Mouse (Mus musculus): ENCODE results near the gene Luc7l.

DNA sequence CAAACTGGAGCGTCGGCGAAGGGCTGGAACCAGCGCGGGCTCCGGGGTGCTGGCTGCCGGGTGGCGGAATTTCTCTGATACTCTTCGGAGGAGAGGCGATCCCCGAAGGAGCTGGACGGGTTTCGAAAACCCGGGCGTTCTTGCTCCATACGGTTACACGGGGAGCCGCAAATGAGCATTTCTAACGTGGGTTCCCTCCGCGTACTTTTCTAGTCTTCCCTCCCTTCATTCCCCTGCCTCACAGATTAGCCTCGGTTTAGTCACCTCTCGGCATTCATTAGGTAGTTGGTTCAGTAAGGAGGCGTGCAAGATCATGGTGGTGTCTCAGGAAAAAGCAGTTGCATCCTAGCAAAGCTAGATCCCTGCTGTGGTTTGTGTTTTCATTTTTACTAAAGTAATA, 703 bp downstream of the Luc7l start:
- TF ChIP-seq POLR2A (IDR thresholded peaks at IDR 0.05; ENCODE audit: borderline replicate concordance, insufficient read depth, low read length) (no peak), CTCF (IDR thresholded peaks at IDR 0.05; ENCODE audit: borderline replicate concordance, insufficient read depth, low read depth, low read length) (no peak)
